Mouse (Mus musculus): Measurements from ENCODE around the gene Dmrt1.

- no peak for TF ChIP-seq CTCF (IDR thresholded peaks at IDR 0.05; ENCODE audit: low read depth)
- TF ChIP-seq EP300 (IDR thresholded peaks at IDR 0.05; ENCODE audit: low read depth): no peak
Measured at GRCm38 (mm10) chr19:25578358-25578757, 72.9 kb downstream of the Dmrt1 start.

Data from liver, embryonic 14.5 days (tissue).